Mouse (Mus musculus) neural tube, embryonic 13.5 days (tissue): ENCODE measurements around the gene Chia1. TPM values are rescaled to one million over a fixed set of nuclear protein-coding genes. Genes with fewer than 3 reads are reported as not detected.
"Not testable (repeated sequence)": the region's sequence is repeated elsewhere in the genome, so short reads cannot be mapped to it uniquely, and the experiment has no call there.

Source experiments
- ATAC-seq: fragments of 200-750 bp; cut with Nextera tagmentation; 2 replicates; pipeline ENCODE4 v1.8.0; 2017; ENCODE audit warnings: low read depth, mild to moderate bottlenecking, moderate TSS enrichment, moderate library complexity
- H3K27ac ChIP-seq: fragments of 300-500 bp; sonication (generic); replicated peaks from 2 replicates; pipeline ENCODE4 v1.5.1; 2015; ENCODE audit warnings: moderate library complexity, mild to moderate bottlenecking, inconsistent platforms
- H3K27me3 ChIP-seq: fragments of 300-500 bp; sonication (generic); 2 replicates; pipeline ENCODE4 v1.6.1; 2015; ENCODE audit warnings: mild to moderate bottlenecking, inconsistent platforms
- H3K36me3 ChIP-seq: fragments of 300-500 bp; sonication (generic); 2 replicates; pipeline ENCODE4 v1.6.1; 2015; ENCODE audit warnings: mild to moderate bottlenecking, inconsistent platforms
- H3K4me1 ChIP-seq: fragments of 300-500 bp; sonication (generic); replicated peaks from 2 replicates; pipeline ENCODE4 v1.6.1; 2015; ENCODE audit warnings: inconsistent platforms
- H3K4me2 ChIP-seq: fragments of 300-500 bp; sonication (generic); 2 replicates; pipeline ENCODE4 v1.6.1; 2015; ENCODE audit warnings: inconsistent platforms, mild to moderate bottlenecking, moderate library complexity
- H3K4me3 ChIP-seq: fragments of 300-500 bp; sonication (generic); 2 replicates; pipeline ENCODE4 v1.5.1; 2015; ENCODE audit warnings: mild to moderate bottlenecking, inconsistent platforms
- H3K9ac ChIP-seq: fragments of 300-500 bp; sonication (generic); 2 replicates; pipeline ENCODE4 v1.6.1; 2015; ENCODE audit warnings: moderate library complexity, mild to moderate bottlenecking, inconsistent platforms
- H3K9me3 ChIP-seq: fragments of 300-500 bp; sonication (generic); 2 replicates; pipeline ENCODE4 v1.6.1; 2016; ENCODE audit warnings: inconsistent platforms
- WGBS: fragments of 180-500 bp; shearing (Covaris S2); methylation state at CpG from one replicate; pipeline ENCODE4 v1.1.7; 2015; 5-methylcytosine and 5-hydroxymethylcytosine counted together
- polyA plus RNA-seq: library from polyadenylated mRNA; unstranded; fragments of >200 nt; fragmentation: Nextera tagmentation; extraction: Ambion mirVana; gene quantifications from 2 replicates; pipeline ENCODE4 v1.2.1, GENCODE M21; 2015

Gene Chia1
- polyA plus RNA-seq = 0.29 and 0.82 TPM in 2 replicates

GRCm38 (mm10) chr3:106112929-106113328, at the start of gene Chia1:
Gene Chia1 (plus strand): TSS chr3:106113229.
- Histone ChIP-seq H3K4me1 (no peaks in the 10 kb centered on the region), H3K27ac (no peak within 1 kb of the TSS), H3K4me3 (no peak within 1 kb of the TSS), H3K9me3 (no peaks in the 10 kb centered on the region), H3K4me2 (no peak within 1 kb of the TSS), H3K9ac (no peak within 1 kb of the TSS), H3K36me3 (no peaks in the 10 kb centered on the region), H3K27me3 (no peaks in the 10 kb centered on the region)
- WGBS = 87% methylated on average over 3 of the region's 3 CpGs
- no peak for ATAC-seq

GRCm38 (mm10) chr3:106067707-106068106, 45.3 kb upstream of the Chia1 start:
- ATAC-seq, H3K4me3 ChIP-seq: not testable (repeated sequence)
- WGBS = 36% methylated on average over 5 of the region's 5 CpGs

GRCm38 (mm10) chr3:106070994-106071393, 42.0 kb upstream of the Chia1 start:
- Histone ChIP-seq H3K4me3 (no peak overlapping the region), H3K27me3 (no peaks in the 10 kb centered on the region), H3K27ac (no peak overlapping the region), H3K9me3 (no peaks in the 10 kb centered on the region), H3K4me2 (no peak overlapping the region), H3K36me3 (no peaks in the 10 kb centered on the region), H3K4me1 (no peaks in the 10 kb centered on the region), H3K9ac (no peak overlapping the region)
- WGBS = 90% methylated on average over 2 of the region's 2 CpGs
- no peak for ATAC-seq

More at GRCm38 (mm10) chr3:106067707-106068106, 45.3 kb upstream of the Chia1 start:
- H3K4me1 ChIP-seq, H3K27me3 ChIP-seq, H3K9ac ChIP-seq, H3K4me2 ChIP-seq, H3K27ac ChIP-seq, H3K9me3 ChIP-seq, H3K36me3 ChIP-seq: not testable (repeated sequence)

GRCm38 (mm10) chr3:106074824-106075223, 38.2 kb upstream of the Chia1 start:
- WGBS = 78% methylated on average over 1 of the region's 1 CpGs
- Histone ChIP-seq H3K4me2 (no peak overlapping the region), H3K4me1 (no peaks in the 10 kb centered on the region), H3K9ac (no peak overlapping the region), H3K36me3 (no peaks in the 10 kb centered on the region), H3K27ac (no peak overlapping the region), H3K9me3 (0 out of 2 replicates have a peak, but pooled peaks cover 3% of the 10 kb centered on the region), H3K27me3 (no peaks in the 10 kb centered on the region), H3K4me3 (no peak overlapping the region)
- ATAC-seq = no peak

GRCm38 (mm10) chr3:106126999-106127398, 14.0 kb downstream of the Chia1 start:
- H3K4me3 ChIP-seq = no peak overlapping the region
- no peak overlapping the region for H3K4me2 ChIP-seq

GRCm38 (mm10) chr3:106128807-106129493, 15.9 kb downstream of the Chia1 start:
- peaks cover 18% of the 10 kb centered on the region for H3K9me3 ChIP-seq
- whole genome bisulfite sequencing = 73% methylated on average over 4 of the region's 4 CpGs
- H3K4me1 ChIP-seq = no peaks in the 10 kb centered on the region
- H3K9ac ChIP-seq = no peak overlapping the region
- no peaks in the 10 kb centered on the region for H3K36me3 ChIP-seq
- H3K4me2 ChIP-seq = no peak overlapping the region
- no peak overlapping the region for H3K27ac ChIP-seq
- H3K4me3 ChIP-seq = no peak overlapping the region
- 0 out of 2 replicates have a peak, but pooled peaks have one; percentile 32 for ATAC-seq
- H3K27me3 ChIP-seq = no peaks in the 10 kb centered on the region

More at GRCm38 (mm10) chr3:106126999-106127398, 14.0 kb downstream of the Chia1 start:
- Histone ChIP-seq H3K9me3 (peaks cover 24% of the 10 kb centered on the region), H3K4me1 (no peaks in the 10 kb centered on the region), H3K36me3 (no peaks in the 10 kb centered on the region), H3K27me3 (no peaks in the 10 kb centered on the region), H3K9ac (no peak overlapping the region), H3K27ac (no peak overlapping the region)
- ATAC-seq = no peak

GRCm38 (mm10) chr3:106131690-106132089, 18.7 kb downstream of the Chia1 start:
- H3K27ac ChIP-seq = no peak overlapping the region
- ATAC-seq = no peak
- H3K36me3 ChIP-seq = no peaks in the 10 kb centered on the region
- no peak overlapping the region for H3K9ac ChIP-seq
- no peak overlapping the region for H3K4me3 ChIP-seq
- H3K9me3 ChIP-seq = peaks cover 13% of the 10 kb centered on the region
- H3K4me2 ChIP-seq = no peak overlapping the region
- WGBS = 84% methylated on average over 5 of the region's 5 CpGs
- no peaks in the 10 kb centered on the region for H3K27me3 ChIP-seq
- no peaks in the 10 kb centered on the region for H3K4me1 ChIP-seq

- Histone ChIP-seq H3K36me3 (no peaks in the 10 kb centered on the region), H3K4me2 (no peak overlapping the region), H3K4me3 (no peak overlapping the region), H3K9me3 (peaks cover 28% of the 10 kb centered on the region), H3K27me3 (no peaks in the 10 kb centered on the region), H3K9ac (no peak overlapping the region), H3K4me1 (no peaks in the 10 kb centered on the region), H3K27ac (no peak overlapping the region)
- no peak for ATAC-seq
- 91% methylated on average over 10 of the region's 10 CpGs for WGBS
These were observed 31.1 kb downstream of the Chia1 start for GRCm38 (mm10) chr3:106144081-106144480.

GRCm38 (mm10) chr3:106154413-106154812, 41.4 kb downstream of the Chia1 start:
- ATAC-seq = no peak
- no peaks in the 10 kb centered on the region for H3K27me3 ChIP-seq
- no peaks in the 10 kb centered on the region for H3K4me1 ChIP-seq
- no peak overlapping the region for H3K9ac ChIP-seq
- 87% methylated on average over 2 of the region's 2 CpGs for WGBS
- H3K9me3 ChIP-seq = peaks cover 17% of the 10 kb centered on the region
- H3K27ac ChIP-seq = no peak overlapping the region
- no peak overlapping the region for H3K4me3 ChIP-seq
- no peaks in the 10 kb centered on the region for H3K36me3 ChIP-seq
- no peak overlapping the region for H3K4me2 ChIP-seq

GRCm38 (mm10) chr3:106167464-106167863, 54.4 kb downstream of the Chia1 start, which contains the start of gene Chil3:
Gene Chil3 (minus strand): TSS chr3:106167564.
- no peak for ATAC-seq
- 82% methylated on average over 3 of the region's 3 CpGs for WGBS

GRCm38 (mm10) chr3:106170522-106171053, 57.6 kb downstream of the Chia1 start:
- H3K27me3 ChIP-seq = no peaks in the 10 kb centered on the region
- no peaks in the 10 kb centered on the region for H3K36me3 ChIP-seq
- no peak overlapping the region for H3K4me2 ChIP-seq
- no peak for ATAC-seq
- peaks cover 6% of the 10 kb centered on the region for H3K9me3 ChIP-seq
- no peak overlapping the region for H3K27ac ChIP-seq
- H3K4me3 ChIP-seq = no peak overlapping the region
- WGBS = 53% methylated on average over 1 of the region's 1 CpGs
- H3K9ac ChIP-seq = no peak overlapping the region
- no peaks in the 10 kb centered on the region for H3K4me1 ChIP-seq

More at GRCm38 (mm10) chr3:106167464-106167863, 54.4 kb downstream of the Chia1 start, which contains the start of gene Chil3:
- Histone ChIP-seq H3K36me3 (no peaks in the 10 kb centered on the region), H3K9ac (no peak within 1 kb of the TSS), H3K4me3 (no peak within 1 kb of the TSS), H3K4me1 (no peaks in the 10 kb centered on the region), H3K27me3 (no peaks in the 10 kb centered on the region), H3K9me3 (peaks cover 6% of the 10 kb centered on the region), H3K4me2 (no peak within 1 kb of the TSS), H3K27ac (no peak within 1 kb of the TSS)

GRCm38 (mm10) chr3:106171135-106171731, 58.2 kb downstream of the Chia1 start:
- Histone ChIP-seq H3K4me2 (no peak overlapping the region), H3K27me3 (no peaks in the 10 kb centered on the region), H3K4me3 (no peak overlapping the region), H3K9ac (no peak overlapping the region), H3K9me3 (peaks cover 6% of the 10 kb centered on the region), H3K36me3 (no peaks in the 10 kb centered on the region), H3K27ac (no peak overlapping the region), H3K4me1 (no peaks in the 10 kb centered on the region)
- 79% methylated on average over 1 of the region's 1 CpGs for WGBS
- ATAC-seq = no peak
